Mouse (Mus musculus) myocyte (in vitro differentiated cells): ENCODE results near the gene Notch4. TPM values are rescaled to one million over a fixed set of nuclear protein-coding genes. Genes with fewer than 3 reads are reported as not detected.

Experiments
- H3K27me3 ChIP-seq: one replicate; pipeline ENCODE4 v1.6.1; 2011; ENCODE audit not compliant: control insufficient read depth, insufficient read depth, insufficient read length
- H3K36me3 ChIP-seq: one replicate; pipeline ENCODE4 v1.6.1; 2011; ENCODE audit not compliant: control insufficient read depth, insufficient read depth
- H3K4me2 ChIP-seq: one replicate; pipeline ENCODE4 v1.6.1; 2011; ENCODE audit warnings: low read depth, control low read depth
- H3K4me3 ChIP-seq: one replicate; pipeline ENCODE4 v1.5.1; 2011; ENCODE audit warnings: mild to moderate bottlenecking, control low read depth, moderate library complexity
- H3K79me2 ChIP-seq: one replicate; pipeline ENCODE4 v1.6.1; 2011; ENCODE audit not compliant: control insufficient read depth, insufficient read depth
- H3ac ChIP-seq: one replicate; pipeline ENCODE4 v1.6.1; 2011; ENCODE audit not compliant: control insufficient read depth, insufficient read length
- CEBPB ChIP-seq: IDR thresholded peaks from 2 replicates; pipeline ENCODE4 v1.6.1; 2011; ENCODE audit warnings: mild to moderate bottlenecking, moderate library complexity; ENCODE audit not compliant: poor library complexity, insufficient read depth, severe bottlenecking
- E2F4 ChIP-seq: IDR thresholded peaks from one replicate; pipeline ENCODE4 v1.6.1; 2011; ENCODE audit warnings: mild to moderate bottlenecking, control low read depth, moderate library complexity; ENCODE audit not compliant: insufficient read depth
- MAX ChIP-seq: IDR thresholded peaks from one replicate; pipeline ENCODE4 v1.6.1; 2011; ENCODE audit warnings: low read depth, mild to moderate bottlenecking, control low read depth
- MYOD1 ChIP-seq, 3 experiments: IDR thresholded peaks; one replicate each; pipeline ENCODE4 v1.6.1; 2011; ENCODE audit warnings: control low read depth in 2 of 3, low read depth in 2 of 3, mild to moderate bottlenecking in 2 of 3, moderate library complexity in 1 of 3; ENCODE audit not compliant: insufficient read length in 2 of 3, control insufficient read depth in 1 of 3
- MYOG ChIP-seq, 3 experiments: IDR thresholded peaks; one replicate each; pipeline ENCODE4 v1.6.1; 2011; ENCODE audit warnings: control low read depth in 2 of 3, low read depth in 2 of 3, mild to moderate bottlenecking in 2 of 3; ENCODE audit not compliant: insufficient read length in 2 of 3, control insufficient read depth in 1 of 3, insufficient read depth in 1 of 3
- POLR2A ChIP-seq: IDR thresholded peaks from one replicate; pipeline ENCODE4 v1.6.1; 2011; ENCODE audit warnings: low read depth, mild to moderate bottlenecking, control low read depth, moderate library complexity; ENCODE audit not compliant: insufficient read length
- POLR2AphosphoS2 ChIP-seq: IDR thresholded peaks from one replicate; pipeline ENCODE4 v1.6.1; 2011; ENCODE audit warnings: low read depth, control low read depth; ENCODE audit not compliant: insufficient read length
- REST ChIP-seq: IDR thresholded peaks from one replicate; pipeline ENCODE4 v1.6.1; 2011; ENCODE audit warnings: mild to moderate bottlenecking, control low read depth, moderate library complexity; ENCODE audit not compliant: insufficient read depth, insufficient read length
- SRF ChIP-seq: IDR thresholded peaks from one replicate; pipeline ENCODE4 v1.6.1; 2011; ENCODE audit warnings: low read depth; ENCODE audit not compliant: control insufficient read depth, insufficient read length
- TCF12 ChIP-seq: IDR thresholded peaks from one replicate; pipeline ENCODE4 v1.6.1; 2011; ENCODE audit warnings: mild to moderate bottlenecking, control low read depth; ENCODE audit not compliant: poor library complexity, insufficient read depth, severe bottlenecking
- TCF3 ChIP-seq: IDR thresholded peaks from one replicate; pipeline ENCODE4 v1.6.1; 2011; ENCODE audit warnings: low read depth, control low read depth; ENCODE audit not compliant: insufficient read length
- USF1 ChIP-seq: IDR thresholded peaks from one replicate; pipeline ENCODE4 v1.6.1; 2011; ENCODE audit warnings: low read depth, mild to moderate bottlenecking, control low read depth, moderate library complexity
- polyA plus RNA-seq: library from polyadenylated mRNA; unstranded; fragments of >200 nt; fragmentation: generic; extraction: Trizol; gene quantifications from one replicate; pipeline ENCODE4 v1.2.1, GENCODE M21; 2012; ENCODE audit warnings: missing spikeins

Notch4 gene
- polyA plus RNA-seq, 1 experiment, result 0.31 TPM

DNA sequence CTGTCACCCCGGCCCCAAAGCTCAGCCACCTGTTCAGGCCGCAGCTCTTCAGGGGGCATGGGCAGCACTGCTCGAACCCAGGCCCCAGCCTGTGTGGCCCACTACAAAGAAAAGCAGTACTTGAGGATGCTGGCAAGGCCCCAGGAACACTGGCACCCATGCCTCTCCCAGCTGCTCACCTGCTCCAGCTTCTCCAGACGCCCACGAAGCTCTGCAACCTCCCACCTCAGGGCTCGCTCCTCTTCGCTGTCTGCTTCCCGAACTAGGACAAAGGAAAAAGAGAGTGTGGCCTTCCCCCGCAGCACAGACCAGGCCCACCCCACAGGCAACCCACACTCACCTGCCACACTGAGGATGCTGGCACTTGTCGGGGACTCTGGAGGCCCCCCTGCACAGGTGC, 49.8 kb downstream of the Notch4 start:
- TF ChIP-seq MYOG (IDR thresholded peaks at IDR 0.05; ENCODE audit: control insufficient read depth in 1 of 3, insufficient read depth in 1 of 3, insufficient read length in 2 of 3, low read depth in 2 of 3) (no peak), USF1 (no peak), TCF3 (no peak), TCF12 (no peak), CEBPB (no peak), POLR2A (no peak), MYOD1 (IDR thresholded peaks at IDR 0.05; ENCODE audit: control insufficient read depth in 1 of 3, insufficient read length in 2 of 3, low read depth in 2 of 3) (no peak), MAX (no peak), E2F4 (no peak), POLR2AphosphoS2 (no peak), REST (no peak)
- Histone ChIP-seq H3K79me2 (peaks cover 3% of the 10 kb centered on the region), H3K27me3 (no peaks in the 10 kb centered on the region), H3K36me3 (peaks cover 3% of the 10 kb centered on the region), H3ac (no peak overlapping the region), H3K4me3 (no peak overlapping the region), H3K4me2 (no peak overlapping the region)

DNA sequence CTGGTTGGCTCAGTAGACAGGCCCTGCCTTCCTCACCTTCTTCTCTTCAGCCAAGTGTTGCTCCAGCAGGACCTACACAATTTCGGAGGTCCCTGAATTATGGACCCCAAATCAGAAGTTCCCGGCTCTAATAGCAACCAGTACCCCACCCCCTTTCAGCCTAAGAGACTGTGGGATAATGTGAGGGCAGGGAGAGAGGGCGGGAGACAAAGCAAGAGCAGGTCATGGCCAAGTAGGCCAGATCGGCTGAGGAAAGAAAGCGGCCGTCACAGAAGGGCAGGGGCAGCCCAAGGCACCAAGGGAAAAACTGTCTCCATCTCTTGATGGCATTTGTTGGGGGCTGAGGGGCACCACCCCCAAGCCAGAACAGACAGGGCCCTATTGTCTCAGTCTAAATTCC, 51.8 kb downstream of the Notch4 start, which contains the start of gene Egfl8:
Egfl8 (minus strand) TSS at position 101 of the 400 bp plus-strand sequence.
- Histone ChIP-seq H3K27me3 (no peaks in the 10 kb centered on the region), H3K4me3 (no peak within 1 kb of the TSS), H3ac (no peak within 1 kb of the TSS), H3K79me2 (no peaks in the 10 kb centered on the region), H3K36me3 (peaks cover 3% of the 10 kb centered on the region), H3K4me2 (no peak within 1 kb of the TSS)
- TF ChIP-seq MYOD1 (IDR thresholded peaks at IDR 0.05; ENCODE audit: control insufficient read depth in 1 of 3, insufficient read length in 2 of 3, low read depth in 2 of 3) (no peak), CEBPB (no peak), POLR2A (no peak)

DNA sequence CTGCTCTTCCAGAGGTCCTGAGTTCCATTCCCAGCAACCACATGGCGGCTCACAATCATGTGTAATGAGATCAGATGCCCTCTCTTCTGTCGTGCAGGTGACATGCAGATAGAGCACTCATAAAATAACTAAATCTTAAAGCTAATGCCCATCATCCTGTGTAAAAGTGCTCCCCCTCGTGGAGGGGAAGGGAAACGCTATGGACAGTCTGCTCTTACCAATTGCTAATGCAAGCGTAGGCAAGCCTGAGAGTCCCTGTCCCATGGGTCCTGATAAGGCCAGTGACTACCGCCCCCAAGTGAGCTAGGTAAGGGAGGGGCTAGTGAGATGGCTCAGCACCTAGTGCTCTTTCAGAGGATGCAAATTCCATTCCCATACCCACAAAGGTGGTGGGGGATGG, 54.9 kb downstream of the Notch4 start:
- no peaks in the 10 kb centered on the region for H3K27me3 ChIP-seq
- TF ChIP-seq TCF3 (no peak), POLR2AphosphoS2 (no peak), CEBPB (no peak), MAX (no peak), POLR2A (no peak), REST (no peak), E2F4 (no peak)
- H3K4me3 ChIP-seq, result no peak overlapping the region
- no peak overlapping the region for H3K4me2 ChIP-seq
- no peaks in the 10 kb centered on the region for H3K79me2 ChIP-seq
- no peak overlapping the region for H3ac ChIP-seq
- H3K36me3 ChIP-seq, result no peaks in the 10 kb centered on the region

DNA sequence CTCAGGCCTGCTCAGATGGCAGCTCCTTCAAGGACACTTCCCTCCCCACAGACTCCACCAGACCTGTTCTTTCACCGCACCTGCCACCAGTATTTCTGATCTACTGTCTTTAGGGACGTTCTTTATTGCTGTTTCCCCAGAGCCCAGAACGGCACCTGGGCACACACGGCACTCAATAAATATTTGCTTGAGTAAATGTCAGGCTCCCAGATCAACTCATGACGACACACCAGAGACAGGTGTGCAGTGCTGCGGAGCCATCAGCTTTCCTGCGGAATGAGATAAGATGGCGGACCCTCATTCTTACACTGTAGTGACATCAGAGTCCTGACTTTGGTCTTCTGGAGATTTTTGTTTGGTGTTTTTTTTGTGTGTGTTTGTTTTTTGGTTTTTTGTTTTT, 56.9 kb downstream of the Notch4 start:
- H3K36me3 ChIP-seq, result no peaks in the 10 kb centered on the region

DNA sequence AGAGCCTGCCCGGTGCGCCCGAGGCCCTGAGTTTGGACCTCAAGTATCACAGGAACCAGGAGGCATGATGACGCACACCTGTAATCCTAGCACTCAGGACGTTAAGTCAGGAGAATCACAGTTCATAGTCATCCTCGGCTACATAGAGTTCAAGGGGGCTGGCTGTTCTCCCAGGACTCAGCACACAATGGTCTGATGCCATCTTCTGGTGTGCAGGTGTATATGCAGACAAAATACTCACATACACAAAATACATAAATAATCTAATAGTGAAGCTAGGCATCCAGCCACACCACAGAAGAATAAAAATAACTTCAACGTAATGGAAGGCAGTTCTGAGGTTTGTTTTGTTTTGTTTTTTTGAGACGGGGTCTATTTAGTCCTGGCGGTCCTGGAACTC, 59.1 kb downstream of the Notch4 start:
- H3K79me2 ChIP-seq, result no peaks in the 10 kb centered on the region
- no peak overlapping the region for H3ac ChIP-seq
- TF ChIP-seq POLR2A, result no peak
- TF ChIP-seq MYOG (IDR thresholded peaks at IDR 0.05; ENCODE audit: control insufficient read depth in 1 of 3, insufficient read depth in 1 of 3, insufficient read length in 2 of 3, low read depth in 2 of 3), result no peak
- no peak for TF ChIP-seq CEBPB
- no peak for TF ChIP-seq USF1
- no peak for TF ChIP-seq SRF
- no peak for TF ChIP-seq TCF3
- no peak for TF ChIP-seq POLR2AphosphoS2
- H3K36me3 ChIP-seq, result no peaks in the 10 kb centered on the region
- H3K4me2 ChIP-seq, result no peak overlapping the region
- H3K27me3 ChIP-seq, result no peaks in the 10 kb centered on the region
- H3K4me3 ChIP-seq, result no peak overlapping the region

More for the DNA sequence above, 56.9 kb downstream of the Notch4 start:
- Histone ChIP-seq H3K27me3 (no peaks in the 10 kb centered on the region), H3K4me3 (no peak overlapping the region), H3K4me2 (no peak overlapping the region), H3K79me2 (no peaks in the 10 kb centered on the region), H3ac (no peak overlapping the region)
- TF ChIP-seq MYOG (IDR thresholded peaks at IDR 0.05; ENCODE audit: control insufficient read depth in 1 of 3, insufficient read depth in 1 of 3, insufficient read length in 2 of 3, low read depth in 2 of 3), result no peak
- no peak for TF ChIP-seq TCF12
- no peak for TF ChIP-seq TCF3
- TF ChIP-seq E2F4, result no peak
- TF ChIP-seq REST, result no peak
- no peak for TF ChIP-seq USF1
- TF ChIP-seq POLR2A, result no peak
- no peak for TF ChIP-seq MAX
- no peak for TF ChIP-seq MYOD1 (IDR thresholded peaks at IDR 0.05; ENCODE audit: control insufficient read depth in 1 of 3, insufficient read length in 2 of 3, low read depth in 2 of 3)
- TF ChIP-seq SRF, result no peak
- no peak for TF ChIP-seq POLR2AphosphoS2
- no peak for TF ChIP-seq CEBPB
